Mouse (Mus musculus) ES-E14 (cell line): ENCODE measurements around the gene Neurl4.

Experiments used
- HCFC1 ChIP-seq: IDR thresholded peaks from 2 replicates; pipeline ENCODE4 v1.6.1; 2012; ENCODE audit warnings: low read length, inconsistent platforms, borderline replicate concordance; ENCODE audit not compliant: insufficient read depth
- ZC3H11A ChIP-seq: IDR thresholded peaks from 2 replicates; pipeline ENCODE4 v1.6.1; 2012; ENCODE audit warnings: low read depth, mild to moderate bottlenecking, inconsistent platforms, low read length, borderline replicate concordance

DNA sequence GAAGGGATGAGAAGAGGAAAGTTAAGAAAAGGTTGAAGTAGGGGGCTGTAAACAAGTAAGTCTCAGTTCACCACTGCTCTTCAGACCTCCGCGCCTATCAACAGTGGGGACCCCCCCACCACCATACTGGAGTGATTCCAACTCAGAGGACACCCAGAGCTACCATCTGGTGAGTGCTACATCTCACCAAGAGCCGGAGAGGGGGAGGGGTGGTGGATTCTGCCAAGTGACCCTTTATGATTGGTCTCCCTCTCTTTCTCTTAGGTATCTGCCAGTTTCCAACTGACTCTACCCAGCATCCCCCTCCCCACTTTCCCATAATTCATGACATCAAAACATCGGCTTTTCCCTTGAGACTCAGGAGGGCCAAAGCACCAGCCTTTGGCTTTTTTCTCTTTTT, 40.1 kb downstream of the Neurl4 start:
- TF ChIP-seq HCFC1 (no peak), ZC3H11A (no peak)
